8 mouse cellular contexts compared by ENCODE assay signal in the genomic region with DNA sequence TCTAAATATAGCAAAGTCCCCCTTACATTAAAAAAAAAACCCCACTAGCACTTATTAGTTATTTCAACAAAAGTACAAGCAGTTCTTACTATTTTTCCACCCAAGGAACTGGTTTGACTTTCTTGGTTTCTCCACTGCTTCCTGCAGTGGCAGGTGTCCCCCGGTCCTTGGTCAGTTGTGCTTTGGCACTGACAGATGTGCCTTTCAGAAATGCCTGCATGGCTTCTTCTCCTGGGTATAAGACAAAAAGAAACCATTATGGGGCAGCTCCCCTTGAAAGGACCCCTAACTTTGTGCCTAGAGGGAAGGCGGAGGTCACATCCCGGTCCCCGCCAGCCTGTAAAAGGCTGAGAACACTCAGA. TPM values are rescaled to one million over a fixed set of nuclear protein-coding genes. Genes with fewer than 3 reads are reported as not detected.
DNase-seq lines count a peak whose midpoint lies in the region; ATAC-seq lines count a peak whose summit lies in the region.

No protein-coding gene starts in this region.

- H3K9ac ChIP-seq in kidney, embryonic 14.5 days (ENCODE audit: low read depth, low read length) = peak overlapping the region; percentile 66
- peak overlapping the region; percentile 91 for H3K9ac ChIP-seq in hindbrain, embryonic 13.5 days
- peak overlapping the region; percentile 86 for H3K9ac ChIP-seq in midbrain, embryonic 12.5 days (replicated peaks)

- H3K27me3 ChIP-seq in kidney, embryonic 14.5 days (ENCODE audit: control insufficient read depth, insufficient read depth, low read length) = no peaks in the 10 kb centered on the region
- no peaks in the 10 kb centered on the region for H3K27me3 ChIP-seq in hindbrain, embryonic 13.5 days
- H3K27me3 ChIP-seq in midbrain, embryonic 12.5 days = no peaks in the 10 kb centered on the region

- H3K4me1 ChIP-seq in kidney, embryonic 14.5 days (ENCODE audit: control insufficient read depth, insufficient read depth, low read length) = peaks cover 13% of the 10 kb centered on the region
- H3K4me1 ChIP-seq in brown adipose tissue, adult 24 weeks (ENCODE audit: control insufficient read depth, insufficient read depth, insufficient read length, low read length) = no peaks in the 10 kb centered on the region
- peaks cover 31% of the 10 kb centered on the region for H3K4me1 ChIP-seq in hindbrain, embryonic 13.5 days (replicated peaks)
- peaks cover 12% of the 10 kb centered on the region for H3K4me1 ChIP-seq in midbrain, embryonic 12.5 days

- under 1% methylated on average over 4 of the region's 4 CpGs for WGBS in kidney, embryonic 14.5 days
- WGBS in hindbrain, embryonic 13.5 days = under 1% methylated on average over 4 of the region's 4 CpGs
- 0% methylated on average over 4 of the region's 4 CpGs for WGBS in midbrain, embryonic 12.5 days

- peak overlapping the region; percentile 89 for H3K27ac ChIP-seq in kidney, embryonic 14.5 days (ENCODE audit: low read depth, low read length)
- H3K27ac ChIP-seq in brown adipose tissue, adult 24 weeks (replicated peaks; ENCODE audit: low read depth, low read length) = no peak overlapping the region
- H3K27ac ChIP-seq in hindbrain, embryonic 13.5 days = peak overlapping the region; percentile 99
- H3K27ac ChIP-seq in midbrain, embryonic 12.5 days (replicated peaks) = peak overlapping the region; percentile 97

- H3K36me3 ChIP-seq in kidney, embryonic 14.5 days (ENCODE audit: control insufficient read depth, insufficient read depth, low read length) = peaks cover 16% of the 10 kb centered on the region
- peaks cover 16% of the 10 kb centered on the region for H3K36me3 ChIP-seq in hindbrain, embryonic 13.5 days
- H3K36me3 ChIP-seq in midbrain, embryonic 12.5 days = peaks cover 16% of the 10 kb centered on the region

- H3K4me3 ChIP-seq in kidney, embryonic 14.5 days (ENCODE audit: low read length) = peak overlapping the region; percentile 62
- peak overlapping the region; percentile 84 for H3K4me3 ChIP-seq in brown adipose tissue, adult 24 weeks (ENCODE audit: insufficient read depth, low read depth, low read length)
- H3K4me3 ChIP-seq in hindbrain, embryonic 13.5 days = peak overlapping the region; percentile 72
- H3K4me3 ChIP-seq in midbrain, embryonic 12.5 days = peak overlapping the region; percentile 72

- H3K4me2 ChIP-seq in kidney, embryonic 14.5 days (replicated peaks; ENCODE audit: low read depth, low read length) = peak overlapping the region; percentile 85
- peak overlapping the region; percentile 94 for H3K4me2 ChIP-seq in hindbrain, embryonic 13.5 days
- H3K4me2 ChIP-seq in midbrain, embryonic 12.5 days (replicated peaks) = peak overlapping the region; percentile 82

- DNase-seq in kidney, postnatal 4 days = no peak
- no peak for DNase-seq in adrenal gland, adult 2 months
- no peak for DNase-seq in thymus, postnatal 0 days (ENCODE audit: low spot score)
- no peak for DNase-seq in adrenal gland, adult 18-20 months (ENCODE audit: low spot score in 2 of 2)

- no peaks in the 10 kb centered on the region for H3K9me3 ChIP-seq in kidney, embryonic 14.5 days (ENCODE audit: control insufficient read depth, low read length)
- no peaks in the 10 kb centered on the region for H3K9me3 ChIP-seq in hindbrain, embryonic 13.5 days
- H3K9me3 ChIP-seq in midbrain, embryonic 12.5 days = no peaks in the 10 kb centered on the region

- ATAC-seq in kidney, embryonic 14.5 days (ENCODE audit: low FRiP score, low TSS enrichment) = no peak
- no peak; the same call in 1 of the 2 replicates for ATAC-seq in hindbrain, embryonic 13.5 days (ENCODE audit: low FRiP score)
- no peak; the same call in 1 of the 2 replicates for ATAC-seq in midbrain, embryonic 12.5 days (ENCODE audit: low FRiP score, low read depth)

RNA-seq across cellular contexts. Expression of gene Rfc4, which starts 0.2 kb away (rescaled TPM):
- 146 and 188 TPM in 2 replicates for polyA plus RNA-seq in kidney, embryonic 14.5 days (2014; fragmentation: Nextera tagmentation; extraction: Ambion mirVana)
- polyA plus RNA-seq in brown adipose tissue, adult 24 weeks (2012; ENCODE audit: insufficient read depth, insufficient read length, missing spikeins) = 13.8 and 15.6 TPM in 2 replicates
- 53.0 and 57.9 TPM in 2 replicates for polyA plus RNA-seq in hindbrain, embryonic 13.5 days (2015; fragmentation: Nextera tagmentation; extraction: Ambion mirVana)
- 145 and 162 TPM in 2 replicates for polyA plus RNA-seq in midbrain, embryonic 12.5 days (2016; fragmentation: Nextera tagmentation; extraction: Ambion mirVana)
- 1 to 10 TPM; 3.4 to 7.8 TPM for total RNA-seq in adrenal gland, adult 2 months (2021)
- polyA plus RNA-seq in adrenal gland, adult 2 months (2012; rRNA removed) = not detected in 2 replicates
- polyA plus RNA-seq in thymus, postnatal 0 days (2015; fragmentation: Nextera tagmentation; extraction: Ambion mirVana) = 158 and 177 TPM in 2 replicates
- 1 to 10 TPM; 4.3 to 7.7 TPM for total RNA-seq in adrenal gland, adult 18-20 months (2021)

RNA-seq across cellular contexts. Expression of gene Adipoq, which starts 19.0 kb away (rescaled TPM):
- polyA plus RNA-seq in kidney, embryonic 14.5 days (2014; fragmentation: Nextera tagmentation; extraction: Ambion mirVana) = not detected in 2 replicates
- polyA plus RNA-seq in brown adipose tissue, adult 24 weeks (2012; ENCODE audit: insufficient read depth, insufficient read length, missing spikeins) = 1,590 and 1,771 TPM in 2 replicates
- not detected in 2 replicates for polyA plus RNA-seq in hindbrain, embryonic 13.5 days (2015; fragmentation: Nextera tagmentation; extraction: Ambion mirVana)
- not detected in 2 replicates for polyA plus RNA-seq in midbrain, embryonic 12.5 days (2016; fragmentation: Nextera tagmentation; extraction: Ambion mirVana)
- 100 to 1,000 TPM; 337 to 708 TPM for total RNA-seq in adrenal gland, adult 2 months (2021)
- 138 and 239 TPM in 2 replicates for polyA plus RNA-seq in adrenal gland, adult 2 months (2012; rRNA removed)
- 0.69 and 4.6 TPM in 2 replicates for polyA plus RNA-seq in thymus, postnatal 0 days (2015; fragmentation: Nextera tagmentation; extraction: Ambion mirVana)
- 100 to 1,000 TPM; 265 to 655 TPM for total RNA-seq in adrenal gland, adult 18-20 months (2021)

RNA-seq across cellular contexts. Expression of gene Eif4a2, which starts 20.0 kb away (rescaled TPM):
- polyA plus RNA-seq in kidney, embryonic 14.5 days (2014; fragmentation: Nextera tagmentation; extraction: Ambion mirVana) = 215 and 226 TPM in 2 replicates
- polyA plus RNA-seq in brown adipose tissue, adult 24 weeks (2012; ENCODE audit: insufficient read depth, insufficient read length, missing spikeins) = 287 and 288 TPM in 2 replicates
- 315 and 322 TPM in 2 replicates for polyA plus RNA-seq in hindbrain, embryonic 13.5 days (2015; fragmentation: Nextera tagmentation; extraction: Ambion mirVana)
- 208 and 213 TPM in 2 replicates for polyA plus RNA-seq in midbrain, embryonic 12.5 days (2016; fragmentation: Nextera tagmentation; extraction: Ambion mirVana)
- 100 to 1,000 TPM; 474 to 617 TPM for total RNA-seq in adrenal gland, adult 2 months (2021)
- polyA plus RNA-seq in adrenal gland, adult 2 months (2012; rRNA removed) = 24.3 and 27.9 TPM in 2 replicates
- polyA plus RNA-seq in thymus, postnatal 0 days (2015; fragmentation: Nextera tagmentation; extraction: Ambion mirVana) = 142 and 150 TPM in 2 replicates
- total RNA-seq in adrenal gland, adult 18-20 months (2021) = 100 to 1,000 TPM; 551 to 581 TPM

Comparison
In these comparisons a context has a peak if more than half of its experiments do, and no peak if none do; other contexts are left out.
1. RNA of gene Rfc4, which starts 0.2 kb away (polyA plus RNA-seq): 145 to 162 TPM in midbrain, embryonic 12.5 days, 158 to 177 TPM in thymus, postnatal 0 days, 146 to 188 TPM in kidney, embryonic 14.5 days, 53.0 to 57.9 TPM in hindbrain, embryonic 13.5 days and 13.8 to 15.6 TPM in brown adipose tissue, adult 24 weeks; not detected in adrenal gland, adult 2 months; every median in the first group is over 10 times any median in the second.
2. RNA of gene Adipoq, which starts 19.0 kb away (polyA plus RNA-seq): 1,590 to 1,771 TPM in brown adipose tissue, adult 24 weeks and 138 to 239 TPM in adrenal gland, adult 2 months; 0.69 to 4.6 TPM in thymus, postnatal 0 days, not detected in kidney, embryonic 14.5 days, not detected in hindbrain, embryonic 13.5 days and not detected in midbrain, embryonic 12.5 days; every median in the first group is over 10 times any median in the second.
3. Peak in every context shown above with its lines, with median percentiles within 50 percentile points of each other: H3K4me2 ChIP-seq, H3K4me3 ChIP-seq and H3K9ac ChIP-seq.